Mouse (Mus musculus) cerebellum, adult 2 months (tissue): ENCODE results near the gene Bhlha15.

Experiments
- CTCF ChIP-seq: fragments of 200-500 bp; IDR thresholded peaks from 2 replicates; pipeline ENCODE4 v1.5.1; 2011; ENCODE audit warnings: low read depth, mild to moderate bottlenecking, control low read depth, low read length, moderate library complexity, borderline replicate concordance; ENCODE audit not compliant: insufficient read depth
- POLR2A ChIP-seq: fragments of 200-500 bp; IDR thresholded peaks from 2 replicates; pipeline ENCODE4 v1.6.1; 2011; ENCODE audit warnings: low read length, control low read depth, borderline replicate concordance; ENCODE audit not compliant: insufficient read depth

DNA sequence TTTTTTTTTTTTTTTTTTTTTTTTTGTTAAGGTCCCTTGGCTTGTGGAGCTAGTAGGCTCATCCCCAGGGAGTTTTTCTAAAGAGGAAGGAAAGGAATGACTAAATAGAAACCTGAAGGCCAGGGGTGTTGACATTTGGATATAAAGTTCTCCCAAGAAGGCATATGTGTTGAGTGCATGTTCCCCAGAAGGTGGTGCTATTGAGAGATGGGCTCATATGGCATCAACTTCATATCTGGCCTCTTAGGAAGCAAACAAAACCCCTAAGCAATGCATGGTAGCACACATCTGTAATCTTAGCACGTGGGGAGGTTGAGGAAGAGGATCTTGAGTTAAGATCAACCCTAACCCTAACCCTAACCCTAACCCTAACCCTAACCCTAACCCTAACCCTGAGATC is 41.3 kb downstream of the Bhlha15 start:
- TF ChIP-seq POLR2A (no peak), CTCF (no peak; the same call in 1 of the 2 replicates)
